Mouse (Mus musculus): ENCODE data around the gene Dock11.

Gene Dock11

GRCm38 (mm10) chrX:36111622-36112421 lies 223.2 kb downstream of the Dock11 start, which contains the start of gene Il13ra1:
Il13ra1 (plus strand) TSS chrX:36112110.
- DNase-seq: peak; percentile 75

GRCm38 (mm10) chrX:36112422-36112750 lies 223.8 kb downstream of the Dock11 start:
- no peak for DNase-seq

- no peak for DNase-seq
Observed at GRCm38 (mm10) chrX:36115171-36115570, 226.5 kb downstream of the Dock11 start.
